Mouse (Mus musculus) frontal cortex, adult 2 months (tissue): ENCODE data around the gene Cdk6. TPM values are rescaled to one million over a fixed set of nuclear protein-coding genes. Genes with fewer than 3 reads are reported as not detected.

Experiments
- DNase-seq, 2 experiments: peaks; one replicate each; pipeline ENCODE4 v3.0.0; 2022; ENCODE audit warnings: low spot score in 1 of 2; ENCODE audit errors: extremely low spot score in 1 of 2
- polyA plus RNA-seq: library from polyadenylated mRNA; depleted of rRNA; stranded (reverse); fragments of >200 nt; gene quantifications from 2 replicates; pipeline ENCODE4 v1.2.3, GENCODE M21; 2012; rRNA removed

Cdk6 gene
- polyA plus RNA-seq, 1 experiment: 1.7 TPM

GRCm38 (mm10) chr5:3538505-3539472 is 197.5 kb downstream of the Cdk6 start:
- no peak for DNase-seq

- no peak for DNase-seq
Observed at GRCm38 (mm10) chr5:3541871-3542270, 200.6 kb downstream of the Cdk6 start.

- DNase-seq: peak; percentile 84 to 99
Observed at GRCm38 (mm10) chr5:3543629-3544479, 202.6 kb downstream of the Cdk6 start, which contains the start of gene Fam133b. Gene Fam133b, plus strand, starts transcription at chr5:3543833.

GRCm38 (mm10) chr5:3544480-3544769 is 203.1 kb downstream of the Cdk6 start:
- no peak for DNase-seq

GRCm38 (mm10) chr5:3546226-3546625 is 204.9 kb downstream of the Cdk6 start:
- DNase-seq: no peak

- DNase-seq: no peak
Observed at GRCm38 (mm10) chr5:3551481-3551880, 210.2 kb downstream of the Cdk6 start.

GRCm38 (mm10) chr5:3554198-3554597 is 212.9 kb downstream of the Cdk6 start:
- no peak for DNase-seq

GRCm38 (mm10) chr5:3571266-3571665 is 230.0 kb downstream of the Cdk6 start, which contains the start of gene 1700109H08Rik:
Gene 1700109H08Rik, plus strand, starts transcription at chr5:3571566.
- no peak for DNase-seq

- DNase-seq: no peak
Observed at GRCm38 (mm10) chr5:3574825-3575224, 233.5 kb downstream of the Cdk6 start.

- no peak for DNase-seq
Observed at GRCm38 (mm10) chr5:3577939-3578338, 236.7 kb downstream of the Cdk6 start.

- no peak for DNase-seq
Observed at GRCm38 (mm10) chr5:3579066-3579465, 237.8 kb downstream of the Cdk6 start.

Other genes with a start within 250 kb of the Cdk6 start
- 28.5 and 29.1 TPM in 2 replicates for gene Fam133b, start 202.3 kb downstream of the Cdk6 start, polyA plus RNA-seq
- 6.0 and 7.8 TPM in 2 replicates for gene 1700109H08Rik, start 230.1 kb downstream of the Cdk6 start, polyA plus RNA-seq